Mouse (Mus musculus): ENCODE measurements around the gene Kctd20.

Kctd20 gene

GRCm38 (mm10) chr17:28984724-28985420 lies 33.1 kb downstream of the Kctd20 start:
- WGBS = 96% methylated on average over 1 of the region's 1 CpGs

- 56% methylated on average over 4 of the region's 4 CpGs for WGBS
Observed at GRCm38 (mm10) chr17:28987713-28988112, 36.0 kb downstream of the Kctd20 start.

GRCm38 (mm10) chr17:28988291-28988690 lies 36.5 kb downstream of the Kctd20 start:
- 79% methylated on average over 4 of the region's 4 CpGs for WGBS

- WGBS = 77% methylated on average over 3 of the region's 3 CpGs
Observed at GRCm38 (mm10) chr17:28988996-28989395, 37.2 kb downstream of the Kctd20 start.

GRCm38 (mm10) chr17:28990060-28990459 lies 38.3 kb downstream of the Kctd20 start:
- 66% methylated on average over 4 of the region's 4 CpGs for WGBS

- WGBS = 69% methylated on average over 9 of the region's 9 CpGs
Observed at GRCm38 (mm10) chr17:28991286-28991685, 39.5 kb downstream of the Kctd20 start.

GRCm38 (mm10) chr17:28992105-28992504 lies 40.4 kb downstream of the Kctd20 start:
- WGBS = 37% methylated on average over 7 of the region's 7 CpGs

GRCm38 (mm10) chr17:28993004-28993403 lies 41.3 kb downstream of the Kctd20 start:
- WGBS = 100% methylated on average over 1 of the region's 1 CpGs

- 81% methylated on average over 4 of the region's 4 CpGs for WGBS
Observed at GRCm38 (mm10) chr17:28994615-28995014, 42.9 kb downstream of the Kctd20 start.

- 81% methylated on average over 6 of the region's 6 CpGs for WGBS
Observed at GRCm38 (mm10) chr17:29000465-29000864, 48.7 kb downstream of the Kctd20 start.

GRCm38 (mm10) chr17:29003740-29004139 lies 52.0 kb downstream of the Kctd20 start:
- 69% methylated on average over 1 of the region's 1 CpGs for WGBS

- 98% methylated on average over 3 of the region's 3 CpGs for WGBS
Observed at GRCm38 (mm10) chr17:29005002-29005401, 53.3 kb downstream of the Kctd20 start.

- 3% methylated on average over 7 of the region's 7 CpGs for WGBS
Observed at GRCm38 (mm10) chr17:29006812-29007211, 55.1 kb downstream of the Kctd20 start.

GRCm38 (mm10) chr17:29007243-29007640 lies 55.5 kb downstream of the Kctd20 start:
- WGBS = under 1% methylated on average over 19 of the region's 19 CpGs

GRCm38 (mm10) chr17:29007641-29008325 lies 56.0 kb downstream of the Kctd20 start, which contains the start of gene Stk38:
Gene Stk38, minus strand, starts transcription at chr17:29007995.
- WGBS = under 1% methylated on average over 56 of the region's 65 CpGs

GRCm38 (mm10) chr17:29008326-29008650 lies 56.5 kb downstream of the Kctd20 start:
- WGBS = 7% methylated on average over 8 of the region's 8 CpGs

GRCm38 (mm10) chr17:29009181-29009580 lies 57.4 kb downstream of the Kctd20 start:
- 93% methylated on average over 4 of the region's 4 CpGs for WGBS

- WGBS = 32% methylated on average over 2 of the region's 2 CpGs
Observed at GRCm38 (mm10) chr17:29015638-29016037, 63.9 kb downstream of the Kctd20 start.

- 90% methylated on average over 4 of the region's 4 CpGs for WGBS
Observed at GRCm38 (mm10) chr17:29016705-29017104, 65.0 kb downstream of the Kctd20 start.

GRCm38 (mm10) chr17:29018292-29018984 lies 66.7 kb downstream of the Kctd20 start:
- 62% methylated on average over 11 of the region's 11 CpGs for whole genome bisulfite sequencing
